Mouse (Mus musculus) right cerebral cortex, postnatal 4 days (tissue): ENCODE data around the gene Ano9.

Experiments
- DNase-seq: peaks from one replicate; pipeline ENCODE4 v3.0.0-alpha.2; 2022

Ano9 gene

GRCm38 (mm10) chr7:141061269-141061692 lies 56.3 kb downstream of the Ano9 start:
- DNase-seq, result peak; percentile 62

- peak; percentile 92 for DNase-seq
These were observed 57.0 kb downstream of the Ano9 start, which contains the start of gene B4galnt4 for GRCm38 (mm10) chr7:141060426-141061242. Gene B4galnt4, plus strand, starts transcription at chr7:141061104.

- no peak for DNase-seq
These were observed 57.7 kb downstream of the Ano9 start for GRCm38 (mm10) chr7:141059929-141060328.

- no peak for DNase-seq
These were observed 58.8 kb downstream of the Ano9 start for GRCm38 (mm10) chr7:141058601-141059341.

- DNase-seq, result no peak
These were observed 60.1 kb downstream of the Ano9 start for GRCm38 (mm10) chr7:141057541-141057940.

GRCm38 (mm10) chr7:141056976-141057375 lies 60.6 kb downstream of the Ano9 start:
- DNase-seq, result no peak

- no peak for DNase-seq
These were observed 61.8 kb downstream of the Ano9 start for GRCm38 (mm10) chr7:141055785-141056184.

GRCm38 (mm10) chr7:141052421-141052820 lies 65.2 kb downstream of the Ano9 start:
- DNase-seq, result no peak

GRCm38 (mm10) chr7:141052016-141052415 lies 65.6 kb downstream of the Ano9 start:
- no peak for DNase-seq
